Mouse (Mus musculus) embryonic facial prominence, embryonic 14.5 days (tissue): Measurements from ENCODE around the gene B4galt2. TPM values are rescaled to one million over a fixed set of nuclear protein-coding genes. Genes with fewer than 3 reads are reported as not detected.

Experiments used
- ATAC-seq: fragments of 200-750 bp; cut with Nextera tagmentation; 2 replicates; pipeline ENCODE4 v1.8.0; 2017; ENCODE audit warnings: low read depth, moderate number of reproducible peaks, moderate TSS enrichment
- DNase-seq: peaks from one replicate; pipeline ENCODE4 v3.0.0-alpha.2; 2015; ENCODE audit warnings: low spot score
- H3K27ac ChIP-seq: fragments of 300-500 bp; sonication (generic); replicated peaks from 2 replicates; pipeline ENCODE4 v1.5.1; 2014; ENCODE audit warnings: low read depth, mild to moderate bottlenecking, low read length, moderate library complexity
- H3K27me3 ChIP-seq: fragments of 300-500 bp; sonication (generic); replicated peaks from 2 replicates; pipeline ENCODE4 v1.6.1; 2014; ENCODE audit warnings: low read length; ENCODE audit not compliant: control insufficient read depth, insufficient read depth
- H3K36me3 ChIP-seq: fragments of 300-500 bp; sonication (generic); 2 replicates; pipeline ENCODE4 v1.6.1; 2014; ENCODE audit warnings: low read length, mixed read lengths; ENCODE audit not compliant: control insufficient read depth, insufficient read depth
- H3K4me1 ChIP-seq: fragments of 300-500 bp; sonication (generic); 2 replicates; pipeline ENCODE4 v1.6.1; 2014; ENCODE audit warnings: antibody characterized with exemption, low read length; ENCODE audit not compliant: control insufficient read depth, insufficient read depth
- H3K4me2 ChIP-seq: fragments of 300-500 bp; sonication (generic); 2 replicates; pipeline ENCODE4 v1.6.1; 2014; ENCODE audit warnings: low read depth, mild to moderate bottlenecking, low read length, moderate library complexity, mixed read lengths
- H3K4me3 ChIP-seq: fragments of 300-500 bp; sonication (generic); 2 replicates; pipeline ENCODE4 v1.5.1; 2014; ENCODE audit warnings: low read depth, mild to moderate bottlenecking, low read length
- H3K9ac ChIP-seq: fragments of 300-500 bp; sonication (generic); 2 replicates; pipeline ENCODE4 v1.6.1; 2014; ENCODE audit warnings: low read depth, mild to moderate bottlenecking, low read length, moderate library complexity, mixed read lengths
- H3K9me3 ChIP-seq: fragments of 300-500 bp; sonication (generic); 2 replicates; pipeline ENCODE4 v1.6.1; 2016; ENCODE audit warnings: low read length; ENCODE audit not compliant: control insufficient read depth
- WGBS: fragments of 180-500 bp; shearing (Covaris S2); extraction: QIAGEN DNeasy Blood & Tissue Kit; methylation state at CpG from one replicate; pipeline ENCODE4 v1.1.7; 2014; 5-methylcytosine and 5-hydroxymethylcytosine counted together
- polyA plus RNA-seq: library from polyadenylated mRNA; unstranded; fragments of >200 nt; fragmentation: Nextera tagmentation; extraction: Ambion mirVana; gene quantifications from 2 replicates; pipeline ENCODE4 v1.2.1, GENCODE M21; 2014

Gene B4galt2
- polyA plus RNA-seq, 1 experiment from 2014 or later: 34.3 TPM

GRCm38 (mm10) chr4:117844467-117844866, 38.8 kb downstream of the B4galt2 start:
- Histone ChIP-seq H3K9ac (no peak overlapping the region), H3K9me3 (no peaks in the 10 kb centered on the region), H3K4me1 (no peaks in the 10 kb centered on the region), H3K4me2 (no peak overlapping the region), H3K36me3 (no peaks in the 10 kb centered on the region), H3K4me3 (no peak overlapping the region), H3K27ac (no peak overlapping the region), H3K27me3 (no peaks in the 10 kb centered on the region)
- DNase-seq (no peak), ATAC-seq (no peak)
- WGBS: 91% methylated on average over 5 of the region's 5 CpGs

GRCm38 (mm10) chr4:117843101-117843500, 40.2 kb downstream of the B4galt2 start:
- 93% methylated on average over 5 of the region's 5 CpGs for WGBS
- H3K4me2 ChIP-seq: no peak overlapping the region
- no peaks in the 10 kb centered on the region for H3K27me3 ChIP-seq
- H3K4me3 ChIP-seq: no peak overlapping the region
- H3K9ac ChIP-seq: no peak overlapping the region
- no peaks in the 10 kb centered on the region for H3K9me3 ChIP-seq
- no peaks in the 10 kb centered on the region for H3K4me1 ChIP-seq
- H3K27ac ChIP-seq: no peak overlapping the region
- ATAC-seq (no peak), DNase-seq (no peak)
- H3K36me3 ChIP-seq: no peaks in the 10 kb centered on the region

GRCm38 (mm10) chr4:117841566-117841965, 41.7 kb downstream of the B4galt2 start:
- DNase-seq (no peak), ATAC-seq (no peak)
- WGBS: 79% methylated on average over 3 of the region's 3 CpGs
- no peak overlapping the region for H3K4me2 ChIP-seq
- H3K36me3 ChIP-seq: no peaks in the 10 kb centered on the region
- no peak overlapping the region for H3K27ac ChIP-seq
- H3K4me1 ChIP-seq: peaks cover 4% of the 10 kb centered on the region; the same call in 1 of the 2 replicates
- no peak overlapping the region for H3K9ac ChIP-seq
- no peak overlapping the region for H3K4me3 ChIP-seq
- no peaks in the 10 kb centered on the region for H3K9me3 ChIP-seq
- no peaks in the 10 kb centered on the region for H3K27me3 ChIP-seq

- no peak overlapping the region for H3K4me3 ChIP-seq
- H3K9ac ChIP-seq: no peak overlapping the region
- 94% methylated on average over 5 of the region's 5 CpGs for WGBS
- no peaks in the 10 kb centered on the region for H3K9me3 ChIP-seq
- ATAC-seq (no peak), DNase-seq (no peak)
- no peaks in the 10 kb centered on the region for H3K27me3 ChIP-seq
- no peak overlapping the region for H3K4me2 ChIP-seq
- no peak overlapping the region for H3K27ac ChIP-seq
- H3K36me3 ChIP-seq: no peaks in the 10 kb centered on the region
- H3K4me1 ChIP-seq: peaks cover 5% of the 10 kb centered on the region; the same call in 1 of the 2 replicates
These were observed 42.5 kb downstream of the B4galt2 start for GRCm38 (mm10) chr4:117840821-117841220.

GRCm38 (mm10) chr4:117839366-117839765, 43.9 kb downstream of the B4galt2 start:
- H3K9me3 ChIP-seq: no peaks in the 10 kb centered on the region
- H3K9ac ChIP-seq: no peak overlapping the region
- no peak overlapping the region for H3K27ac ChIP-seq
- peaks cover 5% of the 10 kb centered on the region; the same call in 1 of the 2 replicates for H3K4me1 ChIP-seq
- 75% methylated on average over 6 of the region's 6 CpGs for WGBS
- no peak overlapping the region for H3K4me2 ChIP-seq
- no peak overlapping the region for H3K4me3 ChIP-seq
- no peaks in the 10 kb centered on the region for H3K27me3 ChIP-seq
- DNase-seq (no peak), ATAC-seq (no peak)
- no peaks in the 10 kb centered on the region for H3K36me3 ChIP-seq

- ATAC-seq (no peak), DNase-seq (no peak)
- WGBS: 68% methylated on average over 4 of the region's 4 CpGs
- Histone ChIP-seq H3K27ac (no peak overlapping the region), H3K4me3 (no peak overlapping the region), H3K27me3 (no peaks in the 10 kb centered on the region), H3K9me3 (no peaks in the 10 kb centered on the region), H3K4me2 (no peak overlapping the region), H3K9ac (no peak overlapping the region), H3K4me1 (peaks cover 5% of the 10 kb centered on the region; the same call in 1 of the 2 replicates), H3K36me3 (no peaks in the 10 kb centered on the region)
These were observed 46.0 kb downstream of the B4galt2 start for GRCm38 (mm10) chr4:117837271-117837670.

GRCm38 (mm10) chr4:117836204-117836767, 47.0 kb downstream of the B4galt2 start:
- H3K27ac ChIP-seq: peak overlapping the region; percentile 84
- no peaks in the 10 kb centered on the region for H3K9me3 ChIP-seq
- H3K27me3 ChIP-seq: no peaks in the 10 kb centered on the region
- peak; percentile 96 for DNase-seq
- H3K9ac ChIP-seq: peak overlapping the region; percentile 83
- H3K4me2 ChIP-seq: peak overlapping the region; percentile 90
- WGBS: under 1% methylated on average over 26 of the region's 48 CpGs
- H3K4me3 ChIP-seq: peak overlapping the region; percentile 83
- H3K36me3 ChIP-seq: no peaks in the 10 kb centered on the region
- ATAC-seq: peak; percentile 91
- peaks cover 5% of the 10 kb centered on the region; the same call in 1 of the 2 replicates for H3K4me1 ChIP-seq

GRCm38 (mm10) chr4:117835531-117836111, 47.7 kb downstream of the B4galt2 start:
- Histone ChIP-seq H3K4me3 (peak overlapping the region; percentile 83), H3K27ac (peak overlapping the region; percentile 84), H3K9me3 (no peaks in the 10 kb centered on the region), H3K36me3 (no peaks in the 10 kb centered on the region), H3K4me2 (peak overlapping the region; percentile 90), H3K27me3 (no peaks in the 10 kb centered on the region), H3K4me1 (peaks cover 5% of the 10 kb centered on the region; the same call in 1 of the 2 replicates), H3K9ac (peak overlapping the region; percentile 83)
- 0% methylated on average over 22 of the region's 60 CpGs for WGBS
- ATAC-seq (peak; percentile 21), DNase-seq (peak; percentile 26)
